ENCODE assay signal across 8 mouse cellular contexts in genomic region chr3:58524246-58524645, GRCm38 (mm10). TPM values are rescaled to one million over a fixed set of nuclear protein-coding genes. Genes with fewer than 3 reads are reported as not detected.
DNase-seq lines count a peak whose midpoint lies in the region; ATAC-seq lines count a peak whose summit lies in the region.

No protein-coding gene starts in this region.

- no peak overlapping the region for H3K27ac ChIP-seq in kidney, embryonic 15.5 days
- H3K27ac ChIP-seq in hindbrain, embryonic 12.5 days = no peak overlapping the region
- no peak overlapping the region for H3K27ac ChIP-seq in midbrain, embryonic 12.5 days (replicated peaks)

- peak overlapping the region; percentile 72 for H3K4me2 ChIP-seq in kidney, embryonic 15.5 days
- H3K4me2 ChIP-seq in hindbrain, embryonic 12.5 days (replicated peaks) = peak overlapping the region; percentile 76
- peak overlapping the region; percentile 84 for H3K4me2 ChIP-seq in midbrain, embryonic 12.5 days (replicated peaks)

- no peaks in the 10 kb centered on the region for H3K27me3 ChIP-seq in kidney, embryonic 15.5 days
- H3K27me3 ChIP-seq in hindbrain, embryonic 12.5 days = no peaks in the 10 kb centered on the region
- H3K27me3 ChIP-seq in midbrain, embryonic 12.5 days = no peaks in the 10 kb centered on the region

- peaks cover 38% of the 10 kb centered on the region for H3K36me3 ChIP-seq in kidney, embryonic 15.5 days
- peaks cover 19% of the 10 kb centered on the region for H3K36me3 ChIP-seq in hindbrain, embryonic 12.5 days
- H3K36me3 ChIP-seq in midbrain, embryonic 12.5 days = peaks cover 22% of the 10 kb centered on the region

- 59% methylated on average over 4 of the region's 4 CpGs for WGBS in kidney, embryonic 15.5 days
- 69% methylated on average over 4 of the region's 4 CpGs for WGBS in hindbrain, embryonic 12.5 days
- 77% methylated on average over 4 of the region's 4 CpGs for WGBS in midbrain, embryonic 12.5 days

- no peaks in the 10 kb centered on the region for H3K9me3 ChIP-seq in kidney, embryonic 15.5 days (replicated peaks)
- no peaks in the 10 kb centered on the region for H3K9me3 ChIP-seq in hindbrain, embryonic 12.5 days (replicated peaks)
- no peaks in the 10 kb centered on the region for H3K9me3 ChIP-seq in midbrain, embryonic 12.5 days

- H3K9ac ChIP-seq in kidney, embryonic 15.5 days = peak overlapping the region; percentile 93
- H3K9ac ChIP-seq in hindbrain, embryonic 12.5 days = peak overlapping the region; percentile 93; the same call in 1 of the 2 replicates
- peak overlapping the region; percentile 93; the same call in 1 of the 2 replicates for H3K9ac ChIP-seq in midbrain, embryonic 12.5 days (replicated peaks)

- peak overlapping the region; percentile 88 for H3K4me3 ChIP-seq in kidney, embryonic 15.5 days (replicated peaks)
- H3K4me3 ChIP-seq in hindbrain, embryonic 12.5 days = peak overlapping the region; percentile 94
- H3K4me3 ChIP-seq in midbrain, embryonic 12.5 days = peak overlapping the region; percentile 94

- ATAC-seq in kidney, embryonic 15.5 days (replicated peaks; ENCODE audit: low FRiP score) = no peak
- ATAC-seq in hindbrain, embryonic 12.5 days (ENCODE audit: low FRiP score) = no peak
- ATAC-seq in midbrain, embryonic 12.5 days (ENCODE audit: low FRiP score, low read depth) = no peak

- peaks cover 14% of the 10 kb centered on the region; the same call in 1 of the 2 replicates for H3K4me1 ChIP-seq in kidney, embryonic 15.5 days
- peaks cover 18% of the 10 kb centered on the region for H3K4me1 ChIP-seq in hindbrain, embryonic 12.5 days
- peaks cover 16% of the 10 kb centered on the region for H3K4me1 ChIP-seq in midbrain, embryonic 12.5 days

- no peak for DNase-seq in kidney, adult 18-20 months
- DNase-seq in adipocyte (ENCODE audit: low spot score) = peak; percentile 73
- DNase-seq in adrenal gland, postnatal 25 days = no peak
- no peak for DNase-seq in gastrocnemius, adult 18-20 months (ENCODE audit: low spot score)
- no peak for DNase-seq in gastrocnemius, postnatal 4 days (ENCODE audit: low spot score in 2 of 2)

RNA-seq across cellular contexts. Expression of gene Eif2a, which starts 1.4 kb away (rescaled TPM):
- polyA plus RNA-seq in kidney, embryonic 15.5 days (2015; fragmentation: Nextera tagmentation; extraction: Ambion mirVana) = 56.3 and 58.0 TPM in 2 replicates
- polyA plus RNA-seq in hindbrain, embryonic 12.5 days (2016; fragmentation: Nextera tagmentation; extraction: Ambion mirVana) = 47.2 and 55.2 TPM in 2 replicates
- polyA plus RNA-seq in midbrain, embryonic 12.5 days (2016; fragmentation: Nextera tagmentation; extraction: Ambion mirVana) = 51.5 and 51.6 TPM in 2 replicates
- total RNA-seq in adrenal gland, postnatal 25 days (2021) = 55.7 and 56.2 TPM in 2 replicates
- 10 to 100 TPM; 46.7 to 50.7 TPM for total RNA-seq in gastrocnemius, adult 18-20 months (2021)
- 10 to 100 TPM; 57.6 to 59.2 TPM for total RNA-seq in gastrocnemius, postnatal 4 days (2021)

RNA-seq across cellular contexts. Expression of gene Serp1, which starts 1.4 kb away (rescaled TPM):
- 139 and 150 TPM in 2 replicates for polyA plus RNA-seq in kidney, embryonic 15.5 days (2015; fragmentation: Nextera tagmentation; extraction: Ambion mirVana)
- 123 and 134 TPM in 2 replicates for polyA plus RNA-seq in hindbrain, embryonic 12.5 days (2016; fragmentation: Nextera tagmentation; extraction: Ambion mirVana)
- 111 and 118 TPM in 2 replicates for polyA plus RNA-seq in midbrain, embryonic 12.5 days (2016; fragmentation: Nextera tagmentation; extraction: Ambion mirVana)
- total RNA-seq in adrenal gland, postnatal 25 days (2021) = 83.3 and 90.6 TPM in 2 replicates
- total RNA-seq in gastrocnemius, adult 18-20 months (2021) = 1 to 10 TPM; 5.5 to 7.5 TPM
- total RNA-seq in gastrocnemius, postnatal 4 days (2021) = 10 to 100 TPM; 29.5 to 31.1 TPM

RNA-seq across cellular contexts. Expression of gene Selenot, which starts 52.2 kb away (rescaled TPM):
- 23.9 and 26.4 TPM in 2 replicates for polyA plus RNA-seq in kidney, embryonic 15.5 days (2015; fragmentation: Nextera tagmentation; extraction: Ambion mirVana)
- 21.3 and 21.8 TPM in 2 replicates for polyA plus RNA-seq in hindbrain, embryonic 12.5 days (2016; fragmentation: Nextera tagmentation; extraction: Ambion mirVana)
- 21.7 and 23.5 TPM in 2 replicates for polyA plus RNA-seq in midbrain, embryonic 12.5 days (2016; fragmentation: Nextera tagmentation; extraction: Ambion mirVana)
- total RNA-seq in adrenal gland, postnatal 25 days (2021) = 136 and 137 TPM in 2 replicates
- total RNA-seq in gastrocnemius, adult 18-20 months (2021) = 100 to 1,000 TPM; 121 TPM
- total RNA-seq in gastrocnemius, postnatal 4 days (2021) = 10 to 100 TPM; 65.9 to 68.6 TPM
